Mouse (Mus musculus): Measurements from ENCODE around the gene Kirrel2. TPM values are rescaled to one million over a fixed set of nuclear protein-coding genes. Genes with fewer than 3 reads are reported as not detected.

Gene Kirrel2
- not detected for polyA plus RNA-seq (2017; shearing (Covaris generic))

DNA sequence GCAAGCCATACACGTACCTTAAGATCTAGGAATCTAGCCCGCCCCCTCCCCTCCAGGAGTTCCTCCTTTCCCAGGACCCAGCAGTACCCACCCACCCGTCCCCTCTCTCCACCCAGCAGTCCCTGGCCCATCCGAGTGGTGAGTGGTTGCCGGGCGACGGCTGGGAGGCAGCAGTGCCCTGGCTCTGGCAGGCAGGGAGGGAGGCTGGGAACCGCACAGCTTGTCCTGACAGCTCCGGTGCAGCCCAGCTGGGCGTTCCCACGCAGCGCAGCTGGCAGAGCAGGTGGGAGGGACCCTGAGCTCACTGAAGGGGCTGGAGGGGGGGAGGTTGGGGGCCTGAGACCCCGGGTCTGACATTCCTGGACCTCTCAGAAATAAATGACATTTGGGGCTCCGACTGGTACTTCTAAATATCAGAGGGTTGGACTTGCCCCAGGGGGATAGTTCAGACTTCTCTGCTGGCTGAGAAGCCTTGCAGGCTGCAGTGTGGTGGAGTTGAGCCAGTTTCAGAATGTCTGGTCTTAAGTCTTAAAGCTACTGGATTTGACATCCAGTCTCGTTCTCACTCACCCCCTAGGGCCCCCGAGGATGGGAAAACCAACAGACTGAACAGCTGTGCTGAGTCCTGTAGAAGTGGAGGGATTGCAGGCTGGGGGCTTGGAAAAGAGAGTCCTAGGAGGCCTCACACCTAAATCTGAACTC, at the start of gene Kirrel2, which contains the start of gene Nphs1:
Gene Kirrel2 (minus strand): TSS at position 62 of the 702 bp plus-strand sequence.
Gene Nphs1 (plus strand): TSS at position 687 of the 702 bp plus-strand sequence.

DNA sequence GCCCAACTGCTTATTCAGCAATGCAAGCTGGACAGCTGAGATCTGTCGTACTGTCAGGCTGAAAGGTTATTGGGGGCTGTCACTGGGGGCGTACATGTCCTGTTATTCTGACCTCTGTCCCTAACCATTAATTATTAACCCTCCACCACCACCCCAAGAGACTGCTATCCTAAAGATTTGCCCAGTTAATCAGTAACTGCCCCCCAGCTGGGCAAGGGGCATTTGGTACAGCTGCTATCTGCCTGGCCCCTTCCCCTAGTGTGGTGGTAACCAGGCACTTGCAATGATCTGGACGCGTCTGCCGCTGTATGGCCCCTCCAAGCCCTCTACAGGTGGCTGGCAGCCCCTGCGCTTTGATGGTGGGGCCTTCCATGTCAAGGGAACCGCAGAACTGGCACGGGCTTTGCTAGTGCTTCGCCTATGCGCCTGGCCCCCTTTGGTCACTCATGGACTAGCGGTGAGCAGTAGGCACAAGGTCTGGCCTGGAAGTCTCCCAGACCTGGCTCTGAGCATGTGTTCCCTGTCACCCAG, 36.0 kb upstream of the Kirrel2 start, which contains the start of gene Prodh2:
Gene Prodh2 (plus strand): TSS at position 222 of the 531 bp plus-strand sequence.

DNA sequence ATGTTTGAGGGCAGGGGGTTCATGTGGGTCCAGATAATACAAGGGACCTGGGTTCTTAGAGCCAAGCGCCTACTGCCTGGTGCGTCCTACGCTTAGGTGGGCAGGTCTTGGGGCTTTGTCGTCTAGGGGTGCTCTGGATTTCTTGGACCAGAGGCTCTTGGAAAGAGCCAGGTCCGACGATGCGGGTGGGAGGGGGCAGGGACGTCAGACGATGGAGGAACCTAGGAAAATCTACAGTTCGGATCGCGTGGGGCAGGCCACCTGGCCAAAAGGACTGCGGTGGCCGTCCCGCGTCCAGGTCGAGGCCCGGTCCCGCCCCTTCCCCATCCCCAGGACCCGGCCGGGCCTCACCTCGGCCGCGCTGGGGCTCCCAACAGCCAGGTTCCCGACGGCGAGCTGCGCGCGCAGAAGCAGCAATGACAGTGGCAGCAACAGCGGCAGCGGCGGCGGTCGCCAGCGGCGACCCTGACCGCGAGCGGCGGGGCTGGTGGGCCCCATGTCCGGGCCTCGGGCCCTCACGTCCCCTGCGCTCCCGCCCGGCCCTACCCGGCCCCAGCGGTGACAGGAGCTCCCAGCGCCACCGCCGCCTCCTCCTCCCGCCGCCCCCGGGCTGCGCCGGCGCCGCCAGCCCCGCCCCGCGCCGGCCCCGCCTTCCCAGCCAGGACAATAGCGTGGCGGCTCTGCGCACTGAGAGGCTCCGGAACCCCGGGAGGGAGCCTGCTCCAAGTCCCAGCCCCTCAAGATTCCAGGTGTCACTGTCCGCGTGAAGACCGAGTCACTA, 12.3 kb downstream of the Kirrel2 start, which contains the start of gene Aplp1:
Gene Aplp1 (minus strand): TSS at position 565 of the 781 bp plus-strand sequence.

DNA sequence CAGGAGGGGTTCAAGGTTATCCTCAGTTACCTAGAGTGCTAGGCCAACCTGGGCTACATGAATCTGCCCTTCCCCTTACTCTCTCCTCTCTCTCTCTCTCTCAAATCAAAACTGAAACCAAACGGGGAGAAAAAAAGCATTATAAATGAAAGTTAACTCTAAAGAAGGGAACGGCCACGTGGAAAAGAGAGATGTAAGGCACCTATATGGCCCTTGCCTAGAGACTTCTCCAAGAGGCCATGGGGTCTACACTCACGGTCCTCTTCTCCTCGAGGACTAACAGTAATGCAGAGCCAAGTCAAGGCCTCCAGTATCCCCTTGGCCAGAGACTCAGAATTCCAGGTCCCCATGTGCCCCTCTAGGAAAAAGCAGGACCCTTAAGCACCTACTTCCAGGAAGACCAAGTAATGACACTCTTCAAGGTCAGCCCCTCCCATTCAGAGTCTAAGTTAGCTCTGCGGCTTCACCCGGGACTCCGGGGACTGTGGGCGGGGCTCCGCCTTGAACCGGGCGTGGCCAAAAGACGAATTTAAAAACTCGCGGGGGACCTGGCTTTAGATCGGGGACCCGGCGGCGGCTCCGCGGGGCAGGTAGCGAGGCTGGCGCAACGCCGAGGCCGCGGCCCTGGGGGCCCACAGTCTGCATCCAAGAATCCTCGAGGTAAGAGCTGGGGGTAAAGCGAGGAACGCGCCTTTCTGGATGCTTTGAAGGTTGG, 36.2 kb downstream of the Kirrel2 start, which contains the start of gene Nfkbid:
Gene Nfkbid (plus strand): TSS at position 558 of the 715 bp plus-strand sequence.

DNA sequence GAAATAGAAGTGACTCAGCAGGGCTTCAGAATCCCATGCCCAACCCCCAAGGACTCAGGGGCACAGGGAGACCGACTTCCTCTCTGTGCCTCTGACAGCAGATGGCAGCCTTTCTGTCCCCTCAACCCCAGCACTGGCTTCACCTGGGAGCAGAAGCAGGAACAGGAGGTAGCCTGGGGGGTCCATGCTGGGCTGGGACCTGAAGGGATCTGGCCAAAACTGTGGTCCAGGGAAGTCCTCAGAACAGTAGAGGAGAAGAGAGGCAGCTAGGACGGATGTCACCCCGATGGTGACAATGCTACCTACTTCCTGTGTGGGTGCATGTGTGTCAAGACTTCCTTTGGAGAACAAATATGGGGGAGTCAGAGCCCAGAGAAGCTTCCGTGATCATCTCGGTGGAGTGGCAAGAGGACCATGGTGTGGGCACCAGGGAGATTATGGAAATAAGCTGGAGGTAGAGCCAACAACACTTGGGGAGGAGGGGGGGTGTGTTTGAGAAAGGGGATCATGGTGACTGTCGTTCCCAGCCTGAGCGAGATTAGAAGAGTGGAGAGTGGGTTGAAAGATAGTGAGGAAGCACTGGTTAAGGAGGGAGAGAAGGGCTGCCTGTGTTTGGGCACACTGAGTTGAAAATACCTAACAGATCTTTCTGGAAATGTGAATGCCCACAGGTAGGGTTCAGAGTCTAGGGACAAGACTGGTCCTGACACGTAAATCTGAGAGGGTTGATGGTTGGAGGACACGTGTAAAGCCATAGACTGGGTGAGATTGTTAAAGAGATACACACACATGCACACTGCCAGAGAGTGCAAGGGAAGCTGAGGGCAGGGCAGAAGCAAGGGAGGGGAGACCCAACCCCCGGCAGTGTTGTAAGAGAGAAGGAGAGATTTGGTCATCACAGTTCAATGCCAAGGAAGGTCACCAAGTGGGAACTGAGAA, 37.7 kb downstream of the Kirrel2 start, which contains the start of gene Hcst:
Gene Hcst (minus strand): TSS at position 294 of the 939 bp plus-strand sequence.

DNA sequence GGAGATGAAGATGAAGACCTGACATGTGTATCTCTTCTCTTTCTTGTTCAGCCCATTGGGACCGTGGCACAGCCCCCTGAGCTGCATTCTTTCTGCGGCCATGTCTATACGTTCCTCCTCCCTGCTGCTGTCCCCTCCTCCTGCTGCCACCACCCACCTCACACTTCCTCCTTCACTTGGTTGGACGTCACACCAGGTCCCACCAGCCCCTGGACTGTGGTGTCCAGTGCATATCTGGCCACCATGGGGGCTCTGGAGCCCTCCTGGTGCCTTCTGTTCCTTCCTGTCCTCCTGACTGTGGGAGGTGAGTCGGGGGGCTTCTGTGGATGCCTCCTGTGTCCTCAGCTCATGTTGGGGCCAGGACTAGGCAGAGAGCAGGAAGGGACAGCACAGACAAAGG, 43.9 kb downstream of the Kirrel2 start, which contains the start of gene Tyrobp:
Gene Tyrobp (plus strand): TSS at position 165 of the 400 bp plus-strand sequence.

Other genes starting within 250 kb of the Kirrel2 start
- 69.2 TPM for gene Polr2i, start 225.7 kb downstream of the Kirrel2 start, polyA plus RNA-seq (2017; shearing (Covaris generic))
- gene Tbcb, start 225.4 kb downstream of the Kirrel2 start, polyA plus RNA-seq (2017; shearing (Covaris generic)): 134 TPM
- not detected for gene Ovol3, start 222.0 kb downstream of the Kirrel2 start, polyA plus RNA-seq (2017; shearing (Covaris generic))
- 0.69 TPM for gene Thap8, start 177.6 kb downstream of the Kirrel2 start, polyA plus RNA-seq (2017; shearing (Covaris generic))
- gene Wdr62, start 177.3 kb downstream of the Kirrel2 start, polyA plus RNA-seq (2017; shearing (Covaris generic)): 5.3 TPM
- gene Clip3, start 166.0 kb downstream of the Kirrel2 start, polyA plus RNA-seq (2017; shearing (Covaris generic)): 4.2 TPM
- gene Alkbh6, start 149.0 kb downstream of the Kirrel2 start, polyA plus RNA-seq (2017; shearing (Covaris generic)): 157 TPM
- 13.5 TPM for gene Syne4, start 142.9 kb downstream of the Kirrel2 start, polyA plus RNA-seq (2017; shearing (Covaris generic))
- not detected for gene E130208F15Rik, start 135.9 kb downstream of the Kirrel2 start, polyA plus RNA-seq (2017; shearing (Covaris generic))
- 7.4 TPM for gene Sdhaf1, start 133.8 kb downstream of the Kirrel2 start, polyA plus RNA-seq (2017; shearing (Covaris generic))
- not detected for gene Lrfn3, start 94.9 kb downstream of the Kirrel2 start, polyA plus RNA-seq (2017; shearing (Covaris generic))
- gene Tyrobp, start 43.9 kb downstream of the Kirrel2 start, polyA plus RNA-seq (2017; shearing (Covaris generic)): 7.0 TPM
- gene Hcst, start 37.8 kb downstream of the Kirrel2 start, polyA plus RNA-seq (2017; shearing (Covaris generic)): 514 TPM
- gene Nfkbid, start 36.0 kb downstream of the Kirrel2 start, polyA plus RNA-seq (2017; shearing (Covaris generic)): 102 TPM
- gene Aplp1, start 12.2 kb downstream of the Kirrel2 start, polyA plus RNA-seq (2017; shearing (Covaris generic)): 3.1 TPM
- gene Nphs1, start 625 bp upstream of the Kirrel2 start, polyA plus RNA-seq (2017; shearing (Covaris generic)): not detected
- not detected for gene Prodh2, start 35.9 kb upstream of the Kirrel2 start, polyA plus RNA-seq (2017; shearing (Covaris generic))
- 1.8 TPM for gene Arhgap33, start 77.4 kb upstream of the Kirrel2 start, polyA plus RNA-seq (2017; shearing (Covaris generic))
- 5.2 TPM for gene Hspb6, start 94.5 kb upstream of the Kirrel2 start, polyA plus RNA-seq (2017; shearing (Covaris generic))
- gene Proser3, start 94.6 kb upstream of the Kirrel2 start, polyA plus RNA-seq (2017; shearing (Covaris generic)): 10.0 TPM
- gene Lin37, start 102.1 kb upstream of the Kirrel2 start, polyA plus RNA-seq (2017; shearing (Covaris generic)): 117 TPM
- 68.8 TPM for gene U2af1l4, start 105.6 kb upstream of the Kirrel2 start, polyA plus RNA-seq (2017; shearing (Covaris generic))
- gene Gm49396, start 105.7 kb upstream of the Kirrel2 start, polyA plus RNA-seq (2017; shearing (Covaris generic)): 97.7 TPM
- 274 TPM for gene Psenen, start 105.9 kb upstream of the Kirrel2 start, polyA plus RNA-seq (2017; shearing (Covaris generic))
- gene Igflr1, start 107.7 kb upstream of the Kirrel2 start, polyA plus RNA-seq (2017; shearing (Covaris generic)): 171 TPM
- gene Kmt2b, start 131.0 kb upstream of the Kirrel2 start, polyA plus RNA-seq (2017; shearing (Covaris generic)): 8.9 TPM
- 15.6 TPM for gene Zbtb32, start 141.2 kb upstream of the Kirrel2 start, polyA plus RNA-seq (2017; shearing (Covaris generic))
- 0.65 TPM for gene Upk1a, start 155.2 kb upstream of the Kirrel2 start, polyA plus RNA-seq (2017; shearing (Covaris generic))
- gene Cox6b1, start 168.5 kb upstream of the Kirrel2 start, polyA plus RNA-seq (2017; shearing (Covaris generic)): 713 TPM
- gene Etv2, start 178.2 kb upstream of the Kirrel2 start, polyA plus RNA-seq (2017; shearing (Covaris generic)): not detected
- 195 TPM for gene Rbm42, start 192.6 kb upstream of the Kirrel2 start, polyA plus RNA-seq (2017; shearing (Covaris generic))
- 40.4 TPM for gene Haus5, start 207.3 kb upstream of the Kirrel2 start, polyA plus RNA-seq (2017; shearing (Covaris generic))
- gene Pmis2, start 213.9 kb upstream of the Kirrel2 start, polyA plus RNA-seq (2017; shearing (Covaris generic)): not detected
- gene 2200002J24Rik, start 241.2 kb upstream of the Kirrel2 start, polyA plus RNA-seq (2017; shearing (Covaris generic)): not detected